ENCODE assay signal across 8 mouse cellular contexts in the genomic region with DNA sequence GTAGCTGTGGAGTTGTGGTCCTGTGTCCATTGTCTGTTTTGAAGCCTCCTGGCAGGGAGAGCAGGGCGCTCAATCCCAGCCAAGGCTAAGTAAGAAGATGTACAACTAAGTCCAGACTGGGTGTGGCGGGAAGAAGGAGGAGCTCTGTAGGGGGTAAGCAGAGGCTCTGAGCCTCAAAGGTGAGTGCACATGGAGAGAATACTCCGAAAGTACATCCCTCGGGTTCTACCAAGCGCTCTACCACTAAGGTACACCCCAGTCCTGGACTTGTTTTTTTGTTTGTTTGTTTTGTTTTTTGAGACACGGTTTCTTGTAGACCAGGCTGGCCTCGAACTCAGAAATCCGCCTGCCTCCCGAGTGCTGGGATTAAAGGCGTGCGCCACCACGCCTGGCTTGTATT. TPM values are rescaled to one million over a fixed set of nuclear protein-coding genes. Genes with fewer than 3 reads are reported as not detected.
A peak's percentile ranks its signal among the peaks of the same experiment; 100 is the strongest.
DNase-seq lines count a peak whose midpoint lies in the region; ATAC-seq lines count a peak whose summit lies in the region.

No protein-coding gene starts in this region.

- DNase-seq in kidney, adult 8-10 months, result no peak
- DNase-seq in limb, embryonic 10.5 days (ENCODE audit: low spot score), result no peak
- no peak for DNase-seq in neural tube, embryonic 11.5 days (ENCODE audit: low spot score)
- no peak for DNase-seq in cerebellum, adult 11 months
- DNase-seq in lung, adult 18-20 months, result no peak

- peak overlapping the region; percentile 85 for H3K9ac ChIP-seq in kidney, embryonic 16.5 days (replicated peaks; ENCODE audit: low read length)
- H3K9ac ChIP-seq in embryonic facial prominence, embryonic 13.5 days, result peak overlapping the region; percentile 87
- peak overlapping the region; percentile 73 for H3K9ac ChIP-seq in neural tube, embryonic 11.5 days (ENCODE audit: low read length)

- H3K9me3 ChIP-seq in kidney, embryonic 16.5 days (ENCODE audit: low read length), result no peaks in the 10 kb centered on the region
- H3K9me3 ChIP-seq in embryonic facial prominence, embryonic 13.5 days, result no peaks in the 10 kb centered on the region
- no peaks in the 10 kb centered on the region for H3K9me3 ChIP-seq in limb, embryonic 10.5 days (replicated peaks)
- no peaks in the 10 kb centered on the region for H3K9me3 ChIP-seq in neural tube, embryonic 11.5 days (ENCODE audit: control insufficient read depth, low read length)

- peak overlapping the region; percentile 95 for H3K4me2 ChIP-seq in kidney, embryonic 16.5 days (replicated peaks; ENCODE audit: low read depth, low read length)
- H3K4me2 ChIP-seq in embryonic facial prominence, embryonic 13.5 days, result peak overlapping the region; percentile 82
- peak overlapping the region; percentile 81 for H3K4me2 ChIP-seq in neural tube, embryonic 11.5 days (ENCODE audit: low read depth)

- no peak for ATAC-seq in kidney, embryonic 16.5 days (ENCODE audit: low FRiP score, low TSS enrichment)
- ATAC-seq in embryonic facial prominence, embryonic 13.5 days (ENCODE audit: insufficient number of reproducible peaks, insufficient read depth, low FRiP score, low TSS enrichment, low read depth), result no peak
- peak; percentile 21; the same call in 1 of the 2 replicates for ATAC-seq in neural tube, embryonic 11.5 days (ENCODE audit: insufficient read depth, low FRiP score, low TSS enrichment)
- ATAC-seq in CD4-positive, CD25-positive, alpha-beta regulatory T cell, adult 4 months, result no peak

- H3K4me1 ChIP-seq in kidney, embryonic 16.5 days (ENCODE audit: insufficient read depth, low read length), result peaks cover 12% of the 10 kb centered on the region; the same call in 1 of the 2 replicates
- H3K4me1 ChIP-seq in embryonic facial prominence, embryonic 13.5 days, result peaks cover 13% of the 10 kb centered on the region; the same call in 1 of the 2 replicates
- H3K4me1 ChIP-seq in limb, embryonic 10.5 days, result peaks cover 12% of the 10 kb centered on the region
- peaks cover 6% of the 10 kb centered on the region; the same call in 1 of the 2 replicates for H3K4me1 ChIP-seq in neural tube, embryonic 11.5 days (ENCODE audit: control insufficient read depth, insufficient read depth, low read length)

- WGBS in kidney, embryonic 16.5 days, result 56% methylated on average over 12 of the region's 12 CpGs
- WGBS in embryonic facial prominence, embryonic 13.5 days, result 49% methylated on average over 12 of the region's 12 CpGs
- 55% methylated on average over 12 of the region's 12 CpGs for WGBS in limb, embryonic 10.5 days
- 56% methylated on average over 12 of the region's 12 CpGs for WGBS in neural tube, embryonic 11.5 days

- H3K27me3 ChIP-seq in kidney, embryonic 16.5 days (ENCODE audit: insufficient read depth, low read length), result no peaks in the 10 kb centered on the region
- no peaks in the 10 kb centered on the region for H3K27me3 ChIP-seq in embryonic facial prominence, embryonic 13.5 days
- H3K27me3 ChIP-seq in limb, embryonic 10.5 days (ENCODE audit: low read depth, poor library complexity, severe bottlenecking), result no peaks in the 10 kb centered on the region
- H3K27me3 ChIP-seq in neural tube, embryonic 11.5 days (ENCODE audit: control insufficient read depth, insufficient read depth, low read length), result no peaks in the 10 kb centered on the region

- H3K36me3 ChIP-seq in kidney, embryonic 16.5 days (ENCODE audit: insufficient read depth, low read length), result 0 out of 2 replicates have a peak, but pooled peaks cover 15% of the 10 kb centered on the region
- H3K36me3 ChIP-seq in embryonic facial prominence, embryonic 13.5 days, result peaks cover 17% of the 10 kb centered on the region
- H3K36me3 ChIP-seq in limb, embryonic 10.5 days, result peaks cover 19% of the 10 kb centered on the region
- H3K36me3 ChIP-seq in neural tube, embryonic 11.5 days (ENCODE audit: control insufficient read depth, insufficient read depth, low read length), result peaks cover 2% of the 10 kb centered on the region; the same call in 1 of the 2 replicates

- peak overlapping the region; percentile 56 for H3K4me3 ChIP-seq in kidney, embryonic 16.5 days (ENCODE audit: low read length)
- peak overlapping the region; percentile 52 for H3K4me3 ChIP-seq in embryonic facial prominence, embryonic 13.5 days
- peak overlapping the region; percentile 53 for H3K4me3 ChIP-seq in limb, embryonic 10.5 days
- peak overlapping the region; percentile 41 for H3K4me3 ChIP-seq in neural tube, embryonic 11.5 days (ENCODE audit: low read depth, low read length)

- H3K27ac ChIP-seq in kidney, embryonic 16.5 days (ENCODE audit: low read length), result no peak overlapping the region
- no peak overlapping the region for H3K27ac ChIP-seq in embryonic facial prominence, embryonic 13.5 days
- H3K27ac ChIP-seq in limb, embryonic 10.5 days, result peak overlapping the region; percentile 90
- no peak overlapping the region for H3K27ac ChIP-seq in neural tube, embryonic 11.5 days (ENCODE audit: low read depth, low read length)

RNA-seq across cellular contexts. Expression of a gene that starts 10.7 kb away (rescaled TPM):
- polyA plus RNA-seq in kidney, embryonic 16.5 days (2015; fragmentation: Nextera tagmentation; extraction: Ambion mirVana), result 8.9 and 11.0 TPM in 2 replicates
- polyA plus RNA-seq in embryonic facial prominence, embryonic 13.5 days (2015; fragmentation: Nextera tagmentation; extraction: Ambion mirVana), result 14.4 and 15.3 TPM in 2 replicates
- polyA plus RNA-seq in limb, embryonic 10.5 days (2016; fragmentation: Nextera tagmentation; extraction: Ambion mirVana), result 7.4 and 9.7 TPM in 2 replicates
- 7.7 and 9.1 TPM in 2 replicates for polyA plus RNA-seq in neural tube, embryonic 11.5 days (2014; fragmentation: Nextera tagmentation; extraction: Ambion mirVana)
- polyA plus RNA-seq in CD4-positive, CD25-positive, alpha-beta regulatory T cell, adult 4 months (2017; shearing (Covaris generic)), result 10 to 100 TPM; 21.0 to 30.1 TPM

RNA-seq across cellular contexts. Expression of a gene that starts 22.2 kb away (rescaled TPM):
- polyA plus RNA-seq in kidney, embryonic 16.5 days (2015; fragmentation: Nextera tagmentation; extraction: Ambion mirVana), result 19.4 and 20.2 TPM in 2 replicates
- 23.2 and 24.0 TPM in 2 replicates for polyA plus RNA-seq in embryonic facial prominence, embryonic 13.5 days (2015; fragmentation: Nextera tagmentation; extraction: Ambion mirVana)
- polyA plus RNA-seq in limb, embryonic 10.5 days (2016; fragmentation: Nextera tagmentation; extraction: Ambion mirVana), result 17.8 and 19.7 TPM in 2 replicates
- polyA plus RNA-seq in neural tube, embryonic 11.5 days (2014; fragmentation: Nextera tagmentation; extraction: Ambion mirVana), result 14.2 and 15.4 TPM in 2 replicates
- polyA plus RNA-seq in CD4-positive, CD25-positive, alpha-beta regulatory T cell, adult 4 months (2017; shearing (Covaris generic)), result 10 to 100 TPM; 15.9 to 31.4 TPM
